Mouse (Mus musculus) spleen, adult 2 months (tissue): ENCODE measurements around the gene Opa1.

ENCODE experiments used
- CTCF ChIP-seq: fragments of 200-500 bp; IDR thresholded peaks from 2 replicates; pipeline ENCODE4 v1.5.1; 2011; ENCODE audit warnings: mild to moderate bottlenecking, inconsistent platforms; ENCODE audit not compliant: insufficient read depth, insufficient read length, insufficient replicate concordance; ENCODE audit errors: extremely low read depth
- POLR2A ChIP-seq: fragments of 200-500 bp; IDR thresholded peaks from 2 replicates; pipeline ENCODE4 v1.6.1; 2011; ENCODE audit warnings: low read depth, low read length, inconsistent platforms

DNA sequence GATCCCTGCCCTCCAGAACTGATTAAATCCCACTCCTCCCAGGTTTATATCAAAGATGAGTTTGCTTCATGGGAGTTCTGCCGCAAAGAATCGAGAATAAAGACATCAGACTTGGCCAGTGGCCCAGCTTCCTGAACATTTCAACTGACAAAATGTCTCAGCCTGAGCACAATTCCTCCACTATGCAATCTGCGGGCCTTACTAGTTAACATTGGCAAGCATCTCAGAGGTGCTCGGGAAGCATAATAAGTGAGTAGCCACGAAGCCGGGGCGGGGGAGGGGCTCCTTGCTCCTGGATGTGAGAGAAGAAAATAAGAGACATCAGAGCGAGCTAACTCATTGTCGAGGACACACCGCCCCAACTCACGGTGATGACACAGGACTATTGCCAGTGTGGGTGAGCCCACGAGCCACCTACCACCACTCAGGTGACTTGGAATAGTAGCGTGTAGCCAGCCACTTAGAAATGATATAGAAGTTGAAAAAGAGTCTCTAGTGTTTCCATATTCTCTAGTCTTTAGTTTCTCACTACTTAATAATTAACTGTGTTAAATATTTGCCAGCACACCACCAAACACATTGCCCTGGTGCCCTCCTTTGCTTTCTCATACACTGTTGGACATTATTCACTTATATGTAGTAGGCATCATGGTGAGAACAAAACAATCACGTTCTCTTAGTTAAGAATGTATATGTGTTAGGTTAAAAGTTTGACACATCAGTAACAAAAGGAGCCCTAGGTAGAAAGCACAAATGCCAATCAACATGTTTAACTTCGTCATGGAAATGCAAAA lies 42.5 kb upstream of the Opa1 start:
- TF ChIP-seq CTCF (no peak), POLR2A (no peak)
